Mouse (Mus musculus): ENCODE measurements at regions not wholly inside any gene's neighbourhood (a gene's known extent, or its start where the extent isn't known, plus 50 kb on each side); places are given as distances from the start of the nearest gene placed in this dataset.
A peak's percentile ranks its signal among the peaks of the same experiment; 100 is the strongest.

DNA sequence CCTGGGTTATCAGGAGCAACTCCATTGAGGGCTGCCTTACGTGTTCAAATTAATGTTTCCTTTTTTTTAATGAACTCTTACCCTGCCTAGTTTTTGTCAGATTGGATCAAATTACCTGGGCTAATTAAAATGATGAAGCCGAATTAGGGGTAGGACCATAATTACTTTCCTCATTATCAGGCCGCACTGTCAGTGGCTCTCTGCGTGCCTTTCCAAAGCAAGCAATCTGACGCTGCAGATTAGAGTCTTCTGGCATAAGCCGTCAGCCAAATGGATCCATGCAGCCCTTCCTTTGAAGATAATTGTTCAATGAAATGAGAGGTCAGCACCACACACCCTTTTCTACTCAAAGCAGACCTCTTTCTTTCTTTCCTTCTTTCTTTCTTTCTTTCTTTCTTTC lies 175.5 kb upstream of the Fat4 start:
- Histone ChIP-seq H3K4me1 (ENCODE audit: control insufficient read depth, insufficient read depth, low read length) (peaks cover 9% of the 10 kb centered on the region), H3K36me3 (ENCODE audit: control insufficient read depth, insufficient read depth) (no peaks in the 10 kb centered on the region), H3K9ac (ENCODE audit: low read length) (no peak overlapping the region), H3K27ac (ENCODE audit: low read length) (no peak overlapping the region), H3K9me3 (replicated peaks; ENCODE audit: control insufficient read depth, low read length) (no peaks in the 10 kb centered on the region), H3K4me2 (ENCODE audit: low read depth, low read length) (no peak overlapping the region), H3K4me3 (ENCODE audit: low read length) (no peak overlapping the region), H3K27me3 (ENCODE audit: control insufficient read depth, insufficient read depth, low read length) (no peaks in the 10 kb centered on the region)
- 33% methylated on average over 6 of the region's 6 CpGs for WGBS
- no peak for ATAC-seq (replicated peaks; ENCODE audit: extremely low read depth, insufficient read depth, low FRiP score)

DNA sequence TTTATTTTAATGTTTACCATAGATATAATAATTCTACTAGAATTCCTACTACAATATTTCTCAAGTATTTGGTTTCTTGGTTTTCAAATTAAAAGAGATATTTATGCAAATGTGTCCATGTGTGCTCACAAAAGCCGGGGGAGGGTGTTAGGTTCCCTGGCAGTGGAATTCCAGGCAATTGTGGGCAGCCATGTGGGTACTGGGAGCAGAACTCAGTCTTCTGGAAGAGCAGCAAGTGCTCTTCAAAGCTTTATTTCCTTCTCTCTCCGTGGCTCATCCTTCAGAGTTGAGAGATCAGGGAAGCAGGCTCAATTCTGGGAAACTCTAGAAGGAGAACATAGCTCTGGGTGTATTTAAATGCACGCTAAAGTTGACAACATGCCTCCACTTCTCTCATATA lies 178.8 kb upstream of the Fat4 start:
- no peak overlapping the region for H3K4me2 ChIP-seq (ENCODE audit: low read depth, low read length)
- no peaks in the 10 kb centered on the region for H3K36me3 ChIP-seq (ENCODE audit: control insufficient read depth, insufficient read depth)
- no peaks in the 10 kb centered on the region for H3K27me3 ChIP-seq (ENCODE audit: control insufficient read depth, insufficient read depth, low read length)
- H3K9ac ChIP-seq (ENCODE audit: low read length), result no peak overlapping the region
- H3K27ac ChIP-seq (ENCODE audit: low read length), result no peak overlapping the region
- H3K4me1 ChIP-seq (ENCODE audit: control insufficient read depth, insufficient read depth, low read length), result peaks cover 9% of the 10 kb centered on the region
- H3K4me3 ChIP-seq (ENCODE audit: low read length), result no peak overlapping the region
- no peak for ATAC-seq (replicated peaks; ENCODE audit: extremely low read depth, insufficient read depth, low FRiP score)
- WGBS, result 72% methylated on average over 3 of the region's 3 CpGs
- H3K9me3 ChIP-seq (replicated peaks; ENCODE audit: control insufficient read depth, low read length), result no peaks in the 10 kb centered on the region

DNA sequence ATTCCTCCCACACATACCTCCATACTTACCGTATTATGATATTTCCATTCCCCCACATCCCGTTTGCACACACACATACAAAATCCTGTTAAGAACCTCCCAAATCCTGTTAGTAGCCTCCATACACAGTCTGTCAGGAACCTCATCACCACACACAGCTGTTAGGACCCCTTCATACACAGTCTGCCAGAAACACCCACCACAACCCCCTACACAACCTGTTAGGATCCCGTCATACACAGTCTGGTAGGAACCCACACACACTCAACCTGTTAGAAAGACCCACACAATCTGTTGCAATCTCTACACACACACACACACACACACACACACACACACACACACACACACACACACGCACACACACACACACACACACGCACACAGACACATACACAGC lies 187.5 kb upstream of the Fat4 start:
- 78% methylated on average over 5 of the region's 5 CpGs for WGBS
- Histone ChIP-seq H3K4me1 (ENCODE audit: control insufficient read depth, insufficient read depth, low read length) (peaks cover 15% of the 10 kb centered on the region), H3K4me3 (ENCODE audit: low read length) (no peak overlapping the region), H3K4me2 (ENCODE audit: low read depth, low read length) (no peak overlapping the region), H3K27me3 (ENCODE audit: control insufficient read depth, insufficient read depth, low read length) (no peaks in the 10 kb centered on the region), H3K36me3 (ENCODE audit: control insufficient read depth, insufficient read depth) (no peaks in the 10 kb centered on the region), H3K9me3 (replicated peaks; ENCODE audit: control insufficient read depth, low read length) (no peaks in the 10 kb centered on the region; the same call in 1 of the 2 replicates), H3K27ac (ENCODE audit: low read length) (no peak overlapping the region), H3K9ac (ENCODE audit: low read length) (no peak overlapping the region)
- no peak for ATAC-seq (replicated peaks; ENCODE audit: extremely low read depth, insufficient read depth, low FRiP score)

DNA sequence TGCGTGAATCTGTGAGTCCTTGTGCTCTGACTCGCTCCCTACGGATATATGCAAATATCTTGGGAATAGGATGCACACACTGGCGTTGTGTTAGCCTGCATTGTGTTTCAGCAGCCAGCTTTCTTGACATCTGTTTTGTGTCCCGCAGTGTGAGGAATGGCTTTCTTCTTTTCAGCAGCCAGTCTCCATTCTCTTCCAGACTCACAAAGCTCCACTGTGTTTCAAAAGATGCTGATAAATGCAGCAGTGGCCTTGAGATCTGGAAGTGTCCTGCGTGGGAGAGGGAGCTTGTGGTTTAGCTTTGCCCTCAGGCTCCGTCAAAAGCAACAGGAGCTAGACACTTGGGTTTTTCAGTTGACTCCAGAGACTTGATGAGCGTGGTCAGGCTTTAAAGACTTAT lies 188.9 kb upstream of the Fat4 start:
- Histone ChIP-seq H3K4me2 (ENCODE audit: low read depth, low read length) (no peak overlapping the region), H3K4me1 (ENCODE audit: control insufficient read depth, insufficient read depth, low read length) (peaks cover 15% of the 10 kb centered on the region), H3K36me3 (ENCODE audit: control insufficient read depth, insufficient read depth) (no peaks in the 10 kb centered on the region), H3K4me3 (ENCODE audit: low read length) (no peak overlapping the region), H3K27ac (ENCODE audit: low read length) (peak overlapping the region; percentile 68), H3K27me3 (ENCODE audit: control insufficient read depth, insufficient read depth, low read length) (no peaks in the 10 kb centered on the region), H3K9me3 (replicated peaks; ENCODE audit: control insufficient read depth, low read length) (no peaks in the 10 kb centered on the region; the same call in 1 of the 2 replicates), H3K9ac (ENCODE audit: low read length) (no peak overlapping the region)
- peak; percentile 10; the same call in 1 of the 2 replicates for ATAC-seq (replicated peaks; ENCODE audit: extremely low read depth, insufficient read depth, low FRiP score)
- 28% methylated on average over 8 of the region's 8 CpGs for WGBS

DNA sequence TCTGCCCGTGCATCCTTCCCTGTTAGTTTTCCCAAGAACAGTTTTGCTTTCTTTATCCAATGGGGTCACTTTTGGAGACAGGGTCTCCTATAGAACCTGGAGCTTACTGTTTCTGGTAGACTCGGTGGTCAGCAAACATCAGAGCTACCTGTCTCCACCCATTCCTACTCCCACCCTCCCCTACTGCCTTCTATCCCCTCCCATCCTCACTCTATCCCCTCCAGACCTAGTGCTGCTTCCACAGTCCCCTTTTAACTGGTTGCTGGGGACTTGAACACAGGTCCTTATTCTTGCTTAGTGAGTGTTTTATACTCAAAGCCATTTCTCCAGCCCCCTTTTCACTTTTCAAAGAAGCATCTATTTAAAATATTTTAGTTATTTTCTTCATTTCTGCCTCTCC lies 189.4 kb upstream of the Fat4 start:
- Histone ChIP-seq H3K4me2 (ENCODE audit: low read depth, low read length) (no peak overlapping the region), H3K36me3 (ENCODE audit: control insufficient read depth, insufficient read depth) (no peaks in the 10 kb centered on the region), H3K9ac (ENCODE audit: low read length) (no peak overlapping the region), H3K4me1 (ENCODE audit: control insufficient read depth, insufficient read depth, low read length) (peaks cover 15% of the 10 kb centered on the region), H3K27ac (ENCODE audit: low read length) (peak overlapping the region; percentile 68; the same call in 1 of the 2 replicates), H3K4me3 (ENCODE audit: low read length) (no peak overlapping the region), H3K27me3 (ENCODE audit: control insufficient read depth, insufficient read depth, low read length) (no peaks in the 10 kb centered on the region), H3K9me3 (replicated peaks; ENCODE audit: control insufficient read depth, low read length) (no peaks in the 10 kb centered on the region; the same call in 1 of the 2 replicates)
- WGBS, result 82% methylated on average over 2 of the region's 2 CpGs
- no peak for ATAC-seq (replicated peaks; ENCODE audit: extremely low read depth, insufficient read depth, low FRiP score)

DNA sequence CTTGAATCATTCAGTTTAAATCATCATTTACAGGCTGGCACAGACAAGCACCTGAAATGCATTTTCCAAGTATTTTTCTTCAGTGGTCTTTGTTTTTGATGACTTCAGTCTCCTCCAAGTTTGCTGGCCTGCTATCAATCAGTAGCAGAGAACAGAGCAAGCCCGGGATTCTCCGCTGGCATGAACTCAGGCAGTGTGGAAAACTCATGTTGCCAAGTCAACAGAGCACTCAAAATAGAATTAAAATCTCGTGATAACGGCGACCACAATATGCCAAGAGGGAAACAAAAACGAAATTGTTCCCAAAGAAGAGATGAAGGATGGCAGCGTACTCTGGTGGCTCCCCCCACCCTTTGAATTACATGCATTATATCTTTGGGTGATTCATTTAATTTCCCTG lies 190.9 kb upstream of the Fat4 start:
- no peaks in the 10 kb centered on the region for H3K36me3 ChIP-seq (ENCODE audit: control insufficient read depth, insufficient read depth)
- peaks cover 15% of the 10 kb centered on the region for H3K4me1 ChIP-seq (ENCODE audit: control insufficient read depth, insufficient read depth, low read length)
- no peak overlapping the region for H3K9ac ChIP-seq (ENCODE audit: low read length)
- H3K27ac ChIP-seq (ENCODE audit: low read length), result no peak overlapping the region
- no peak for ATAC-seq (replicated peaks; ENCODE audit: extremely low read depth, insufficient read depth, low FRiP score)
- H3K4me3 ChIP-seq (ENCODE audit: low read length), result no peak overlapping the region
- H3K9me3 ChIP-seq (replicated peaks; ENCODE audit: control insufficient read depth, low read length), result no peaks in the 10 kb centered on the region; the same call in 1 of the 2 replicates
- H3K4me2 ChIP-seq (ENCODE audit: low read depth, low read length), result no peak overlapping the region
- 35% methylated on average over 7 of the region's 7 CpGs for WGBS
- no peaks in the 10 kb centered on the region for H3K27me3 ChIP-seq (ENCODE audit: control insufficient read depth, insufficient read depth, low read length)

DNA sequence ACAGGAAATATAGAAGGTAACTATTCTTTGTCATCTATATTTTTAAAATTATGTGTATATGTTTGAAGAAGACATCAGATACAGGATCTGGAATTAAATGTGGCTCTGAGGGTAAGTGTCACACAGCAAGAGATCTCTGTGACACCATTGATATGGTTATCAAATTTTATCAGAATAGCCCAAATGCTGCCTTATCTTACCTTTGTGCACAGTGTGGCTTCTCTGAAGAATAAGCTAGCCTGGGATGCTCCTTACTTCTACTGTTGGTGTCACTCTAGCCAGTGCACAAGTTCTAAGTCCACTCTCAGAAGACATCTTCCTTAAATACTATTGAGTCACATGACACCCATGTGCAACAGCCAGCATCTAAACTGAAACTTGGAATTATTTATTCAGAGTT lies 194.0 kb upstream of the Fat4 start:
- no peak overlapping the region for H3K4me3 ChIP-seq (ENCODE audit: low read length)
- no peaks in the 10 kb centered on the region for H3K36me3 ChIP-seq (ENCODE audit: control insufficient read depth, insufficient read depth)
- H3K27me3 ChIP-seq (ENCODE audit: control insufficient read depth, insufficient read depth, low read length), result no peaks in the 10 kb centered on the region
- H3K9ac ChIP-seq (ENCODE audit: low read length), result no peak overlapping the region
- H3K27ac ChIP-seq (ENCODE audit: low read length), result no peak overlapping the region
- H3K4me2 ChIP-seq (ENCODE audit: low read depth, low read length), result no peak overlapping the region
- H3K4me1 ChIP-seq (ENCODE audit: control insufficient read depth, insufficient read depth, low read length), result peaks cover 7% of the 10 kb centered on the region
- ATAC-seq (replicated peaks; ENCODE audit: extremely low read depth, insufficient read depth, low FRiP score), result no peak
- H3K9me3 ChIP-seq (replicated peaks; ENCODE audit: control insufficient read depth, low read length), result peaks cover 3% of the 10 kb centered on the region; the same call in 1 of the 2 replicates

DNA sequence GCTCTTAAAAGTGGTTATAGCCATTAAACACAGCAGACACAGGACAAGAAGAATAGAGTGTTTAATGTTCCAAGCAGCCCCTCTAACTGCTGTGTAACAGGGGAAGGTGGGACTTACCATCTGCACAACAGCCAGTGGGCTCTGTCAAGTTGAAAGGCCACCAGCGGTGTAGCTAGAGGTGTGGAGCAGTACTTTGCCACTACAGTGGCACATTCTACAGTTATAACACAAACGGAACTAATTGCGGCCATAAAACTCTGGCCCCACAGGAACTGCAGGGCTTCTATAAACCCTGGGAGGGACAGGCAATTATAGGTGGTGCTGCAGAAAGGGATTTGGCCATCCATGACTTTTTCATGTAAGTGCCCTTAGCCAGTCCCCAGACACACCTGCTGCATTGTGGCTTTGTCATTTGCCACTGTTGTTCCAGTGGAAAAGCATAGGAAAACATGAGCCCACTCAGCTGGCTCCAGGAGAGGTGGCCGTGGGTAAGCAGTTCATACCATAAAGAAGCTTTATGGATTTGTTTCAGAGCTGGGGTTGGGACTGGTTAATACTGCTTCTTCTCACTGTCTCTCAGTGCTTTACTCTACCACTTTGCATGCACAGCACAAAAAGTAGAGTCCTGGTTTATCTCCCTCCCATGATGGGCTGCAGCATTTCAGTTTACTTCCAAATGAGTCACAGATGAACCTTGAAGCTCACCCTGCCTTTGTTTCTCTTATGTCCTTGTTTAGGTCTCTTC lies 199.8 kb upstream of the Ankrd50 start:
- WGBS, result 87% methylated on average over 4 of the region's 4 CpGs
- Histone ChIP-seq H3K4me1 (ENCODE audit: control insufficient read depth, insufficient read depth, low read length) (no peaks in the 10 kb centered on the region), H3K27me3 (ENCODE audit: control insufficient read depth, insufficient read depth, low read length) (no peaks in the 10 kb centered on the region), H3K9ac (ENCODE audit: low read length) (no peak overlapping the region), H3K4me3 (ENCODE audit: low read length) (no peak overlapping the region), H3K36me3 (ENCODE audit: control insufficient read depth, insufficient read depth) (no peaks in the 10 kb centered on the region), H3K4me2 (ENCODE audit: low read depth, low read length) (no peak overlapping the region), H3K27ac (ENCODE audit: low read length) (no peak overlapping the region), H3K9me3 (replicated peaks; ENCODE audit: control insufficient read depth, low read length) (peaks cover 3% of the 10 kb centered on the region; the same call in 1 of the 2 replicates)
- no peak for ATAC-seq (replicated peaks; ENCODE audit: extremely low read depth, insufficient read depth, low FRiP score)

DNA sequence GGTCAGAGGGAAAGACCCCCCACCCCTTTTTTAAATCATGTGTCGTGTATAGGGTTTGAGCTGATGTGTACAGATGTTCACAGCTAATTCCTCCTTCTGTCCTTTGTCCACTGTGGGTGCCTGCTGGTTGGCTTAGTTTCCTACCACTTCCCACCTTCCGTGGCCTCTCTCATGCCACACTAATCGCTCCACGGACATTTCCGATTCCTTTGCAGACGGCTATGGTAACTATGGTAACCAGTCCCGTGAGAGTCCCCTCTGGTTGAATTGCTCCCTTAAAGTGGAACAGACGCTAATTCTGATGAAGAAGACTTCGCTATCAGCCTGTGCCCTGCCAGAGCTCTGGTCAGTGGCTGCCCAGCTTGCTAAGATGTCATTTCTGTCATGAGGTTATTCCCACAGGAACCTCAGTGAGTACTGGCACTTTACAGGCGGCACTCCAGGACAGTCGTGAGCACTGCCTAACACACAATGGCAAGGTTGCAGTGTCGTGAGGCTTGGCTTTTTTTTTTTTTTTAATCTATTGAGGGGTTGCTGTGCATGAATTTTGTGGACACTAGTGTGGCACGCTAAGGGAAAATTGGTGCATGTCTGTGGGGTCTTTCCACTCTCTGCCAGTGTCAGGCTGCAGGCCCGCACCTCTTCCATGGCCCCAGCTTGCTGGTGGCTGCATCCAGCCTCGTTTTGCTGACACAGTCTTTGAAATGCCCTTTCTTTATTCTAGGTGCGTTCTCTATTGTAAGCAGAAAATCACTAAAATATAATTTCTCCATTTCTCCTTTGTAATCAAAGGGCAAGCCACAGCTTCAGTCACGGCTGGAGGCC lies 179.2 kb upstream of the Ankrd50 start:
- no peak overlapping the region for H3K27ac ChIP-seq (ENCODE audit: low read length)
- 70% methylated on average over 17 of the region's 17 CpGs for WGBS
- H3K27me3 ChIP-seq (ENCODE audit: control insufficient read depth, insufficient read depth, low read length), result no peaks in the 10 kb centered on the region
- H3K4me2 ChIP-seq (ENCODE audit: low read depth, low read length), result no peak overlapping the region
- H3K4me3 ChIP-seq (ENCODE audit: low read length), result no peak overlapping the region
- H3K36me3 ChIP-seq (ENCODE audit: control insufficient read depth, insufficient read depth), result no peaks in the 10 kb centered on the region
- no peaks in the 10 kb centered on the region for H3K9me3 ChIP-seq (replicated peaks; ENCODE audit: control insufficient read depth, low read length)
- no peak for ATAC-seq (replicated peaks; ENCODE audit: extremely low read depth, insufficient read depth, low FRiP score)
- no peak overlapping the region for H3K9ac ChIP-seq (ENCODE audit: low read length)
- no peaks in the 10 kb centered on the region for H3K4me1 ChIP-seq (ENCODE audit: control insufficient read depth, insufficient read depth, low read length)
